Mouse (Mus musculus) kidney, postnatal 0 days (tissue): ENCODE data around the gene Sct. TPM values are rescaled to one million over a fixed set of nuclear protein-coding genes. Genes with fewer than 3 reads are reported as not detected.

Experiments
- ATAC-seq: fragments of 200-750 bp; cut with Nextera tagmentation; replicated peaks from 2 replicates; pipeline ENCODE4 v1.8.0; 2017; ENCODE audit warnings: low read depth, moderate number of reproducible peaks, moderate TSS enrichment, moderate library complexity; ENCODE audit not compliant: low FRiP score
- DNase-seq: peaks from one replicate; pipeline ENCODE4 v3.0.0-alpha.2; 2016; ENCODE audit warnings: low spot score
- H3K27ac ChIP-seq: fragments of 300-500 bp; sonication (generic); 2 replicates; pipeline ENCODE4 v1.5.1; 2014; ENCODE audit warnings: mild to moderate bottlenecking
- H3K27me3 ChIP-seq: fragments of 300-500 bp; sonication (generic); 2 replicates; pipeline ENCODE4 v1.6.1; 2014; ENCODE audit warnings: low read length, mixed read lengths; ENCODE audit not compliant: insufficient read depth
- H3K36me3 ChIP-seq: fragments of 300-500 bp; sonication (generic); 2 replicates; pipeline ENCODE4 v1.6.1; 2014; ENCODE audit warnings: low read length, mixed read lengths; ENCODE audit not compliant: insufficient read depth
- H3K4me1 ChIP-seq: fragments of 300-500 bp; sonication (generic); replicated peaks from 2 replicates; pipeline ENCODE4 v1.6.1; 2014; ENCODE audit warnings: antibody characterized with exemption, low read length, mixed read lengths; ENCODE audit not compliant: insufficient read depth
- H3K4me2 ChIP-seq: fragments of 300-500 bp; sonication (generic); 2 replicates; pipeline ENCODE4 v1.6.1; 2014; ENCODE audit warnings: mild to moderate bottlenecking, low read length, moderate library complexity, mixed read lengths
- H3K4me3 ChIP-seq: fragments of 300-500 bp; sonication (generic); replicated peaks from 2 replicates; pipeline ENCODE4 v1.5.1; 2014; ENCODE audit warnings: low read depth, low read length
- H3K9ac ChIP-seq: fragments of 300-500 bp; sonication (generic); 2 replicates; pipeline ENCODE4 v1.6.1; 2014; ENCODE audit warnings: low read depth, low read length
- H3K9me3 ChIP-seq: fragments of 300-500 bp; sonication (generic); replicated peaks from 2 replicates; pipeline ENCODE4 v1.6.1; 2016; ENCODE audit warnings: low read length, inconsistent platforms, mixed read lengths
- CTCF ChIP-seq: IDR thresholded peaks from 2 replicates; pipeline ENCODE4 v1.5.1; 2016; ENCODE audit warnings: antibody characterized with exemption, low read depth, mild to moderate bottlenecking, moderate library complexity
- WGBS: fragments of 180-500 bp; shearing (Covaris S2); extraction: QIAGEN DNeasy Blood & Tissue Kit; methylation state at CpG from one replicate; pipeline ENCODE4 v1.1.7; 2014; 5-methylcytosine and 5-hydroxymethylcytosine counted together
- polyA plus RNA-seq: library from polyadenylated mRNA; unstranded; fragments of >200 nt; fragmentation: Nextera tagmentation; extraction: Ambion mirVana; gene quantifications from 2 replicates; pipeline ENCODE4 v1.2.1, GENCODE M21; 2015

The Sct gene
- polyA plus RNA-seq, 1 experiment from 2014 or later = 37.9 TPM

DNA sequence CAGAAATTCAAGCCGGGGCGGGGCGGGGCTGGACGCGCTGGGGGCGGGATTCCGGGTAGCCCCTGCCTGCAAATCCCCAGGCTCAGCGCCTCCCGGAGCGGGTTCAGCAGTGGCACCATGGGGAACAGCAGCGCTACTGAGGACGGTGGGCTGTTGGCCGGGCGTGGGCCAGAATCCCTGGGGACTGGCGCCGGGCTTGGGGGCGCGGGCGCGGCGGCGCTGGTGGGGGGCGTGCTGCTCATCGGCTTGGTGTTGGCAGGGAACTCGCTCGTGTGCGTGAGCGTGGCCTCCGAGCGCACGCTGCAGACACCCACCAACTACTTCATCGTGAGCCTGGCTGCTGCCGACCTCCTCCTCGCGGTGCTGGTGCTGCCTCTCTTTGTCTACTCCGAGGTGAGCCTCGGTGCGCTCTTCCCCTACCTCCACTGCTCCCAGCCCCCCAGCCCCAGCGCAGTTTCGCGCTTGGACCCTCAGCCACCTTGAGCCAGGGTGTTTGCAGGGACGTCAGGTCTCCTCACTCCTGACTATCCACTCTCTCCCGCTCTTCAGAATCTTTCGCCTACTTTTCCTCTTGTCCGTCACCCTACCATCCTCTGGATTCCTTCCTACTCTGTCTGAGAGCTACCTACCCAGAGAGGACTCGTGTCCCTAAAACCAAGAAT lies 13.1 kb upstream of the Sct start, which contains the start of gene Drd4:
Drd4 (plus strand) TSS at position 86 of the 662 bp plus-strand sequence.
- H3K9me3 ChIP-seq = no peaks in the 10 kb centered on the region
- peaks cover 22% of the 10 kb centered on the region for H3K27me3 ChIP-seq
- no peak for TF ChIP-seq CTCF
- 3% methylated on average over 37 of the region's 46 CpGs for WGBS
- ATAC-seq = no peak
- no peak within 1 kb of the TSS for H3K27ac ChIP-seq
- peak within 1 kb of the TSS; percentile 68 for H3K4me2 ChIP-seq
- peak within 1 kb of the TSS; percentile 44 for H3K4me3 ChIP-seq
- peak within 1 kb of the TSS; percentile 44; the same call in 1 of the 2 replicates for H3K9ac ChIP-seq
- peak; percentile 71 for DNase-seq
- no peaks in the 10 kb centered on the region for H3K36me3 ChIP-seq
- H3K4me1 ChIP-seq = peaks cover 12% of the 10 kb centered on the region; the same call in 1 of the 2 replicates

DNA sequence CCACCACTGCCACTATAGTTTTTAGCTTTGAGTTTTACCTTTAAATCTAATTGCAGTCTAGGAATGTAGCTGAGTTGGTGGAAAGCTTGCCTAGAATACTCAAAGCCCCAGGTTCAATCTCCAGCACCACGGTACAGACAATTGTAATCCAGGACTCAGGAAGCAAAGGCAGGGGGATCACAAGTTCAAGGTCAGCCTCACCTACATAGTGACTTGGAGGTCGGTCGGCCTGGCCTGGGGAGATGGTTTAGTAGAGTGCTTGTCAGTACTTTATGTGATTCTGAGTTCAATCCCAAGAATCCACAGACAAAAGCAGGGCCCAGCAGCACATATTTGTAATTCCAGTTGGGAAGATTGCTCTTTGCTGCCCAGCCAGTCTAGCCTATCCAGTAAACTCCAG lies 9.1 kb upstream of the Sct start:
- ATAC-seq (no peak), DNase-seq (no peak)
- Histone ChIP-seq H3K4me3 (no peak overlapping the region), H3K27ac (no peak overlapping the region), H3K36me3 (no peaks in the 10 kb centered on the region), H3K27me3 (peaks cover 5% of the 10 kb centered on the region; the same call in 1 of the 2 replicates), H3K4me2 (no peak overlapping the region), H3K9ac (no peak overlapping the region), H3K9me3 (no peaks in the 10 kb centered on the region), H3K4me1 (peaks cover 2% of the 10 kb centered on the region; the same call in 1 of the 2 replicates)
- no peak for TF ChIP-seq CTCF
- WGBS = 88% methylated on average over 3 of the region's 3 CpGs

DNA sequence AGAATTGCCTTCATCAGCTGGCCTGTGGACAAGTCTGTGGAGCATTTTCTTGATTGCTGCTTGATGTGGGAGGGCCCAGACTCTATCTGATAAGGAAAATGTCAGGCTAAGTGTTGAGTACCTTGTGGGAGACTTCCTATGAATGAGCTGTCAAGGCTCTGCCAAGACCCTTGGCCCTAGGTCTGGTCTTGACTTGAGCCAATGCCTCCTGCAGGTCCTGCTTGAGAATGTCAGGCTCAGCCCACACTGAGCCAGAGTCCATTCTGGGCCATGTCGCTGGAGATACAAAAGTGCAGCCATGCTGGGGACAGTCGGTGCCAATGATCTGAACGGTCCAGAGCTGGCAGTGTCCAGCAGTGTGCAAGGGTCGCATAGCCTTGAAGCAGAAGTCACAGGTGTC lies 3.8 kb upstream of the Sct start:
- TF ChIP-seq CTCF = no peak

DNA sequence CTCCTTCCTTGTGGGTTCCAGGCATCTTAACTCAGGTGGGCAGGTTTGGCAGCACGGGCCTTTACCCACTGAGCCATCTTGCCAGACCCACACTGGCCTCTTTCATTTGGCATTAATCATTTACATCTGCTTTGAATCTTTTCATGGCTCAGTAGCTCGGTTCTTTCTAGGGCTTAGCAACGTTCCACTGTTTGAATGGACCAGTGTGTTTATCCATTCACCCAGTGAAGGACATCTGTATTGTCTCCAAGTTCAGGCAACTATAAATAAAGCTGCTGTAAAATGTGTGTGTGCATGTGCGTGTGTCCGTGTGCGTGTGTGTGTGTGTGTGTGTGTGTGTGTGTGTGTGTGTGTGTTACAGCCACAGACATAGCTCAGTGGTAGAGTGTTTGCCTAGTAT lies 2.5 kb upstream of the Sct start:
- peak; percentile 64 for ATAC-seq
- peaks cover 12% of the 10 kb centered on the region for H3K4me1 ChIP-seq
- no peak overlapping the region for H3K9ac ChIP-seq
- no peak overlapping the region for H3K4me2 ChIP-seq
- peak overlapping the region; percentile 37; the same call in 1 of the 2 replicates for H3K27ac ChIP-seq
- H3K9me3 ChIP-seq = no peaks in the 10 kb centered on the region
- WGBS = 45% methylated on average over 6 of the region's 6 CpGs
- H3K36me3 ChIP-seq = no peaks in the 10 kb centered on the region
- H3K4me3 ChIP-seq = no peak overlapping the region
- H3K27me3 ChIP-seq = no peaks in the 10 kb centered on the region
- TF ChIP-seq CTCF = no peak
- DNase-seq = peak; percentile 49

More for the DNA sequence above, 3.8 kb upstream of the Sct start:
- Histone ChIP-seq H3K36me3 (no peaks in the 10 kb centered on the region), H3K9me3 (no peaks in the 10 kb centered on the region), H3K27me3 (no peaks in the 10 kb centered on the region), H3K4me1 (peaks cover under 1% of the 10 kb centered on the region; the same call in 1 of the 2 replicates), H3K27ac (no peak overlapping the region), H3K9ac (no peak overlapping the region), H3K4me2 (no peak overlapping the region), H3K4me3 (no peak overlapping the region)
- DNase-seq (no peak), ATAC-seq (no peak)
- WGBS = 90% methylated on average over 4 of the region's 4 CpGs

DNA sequence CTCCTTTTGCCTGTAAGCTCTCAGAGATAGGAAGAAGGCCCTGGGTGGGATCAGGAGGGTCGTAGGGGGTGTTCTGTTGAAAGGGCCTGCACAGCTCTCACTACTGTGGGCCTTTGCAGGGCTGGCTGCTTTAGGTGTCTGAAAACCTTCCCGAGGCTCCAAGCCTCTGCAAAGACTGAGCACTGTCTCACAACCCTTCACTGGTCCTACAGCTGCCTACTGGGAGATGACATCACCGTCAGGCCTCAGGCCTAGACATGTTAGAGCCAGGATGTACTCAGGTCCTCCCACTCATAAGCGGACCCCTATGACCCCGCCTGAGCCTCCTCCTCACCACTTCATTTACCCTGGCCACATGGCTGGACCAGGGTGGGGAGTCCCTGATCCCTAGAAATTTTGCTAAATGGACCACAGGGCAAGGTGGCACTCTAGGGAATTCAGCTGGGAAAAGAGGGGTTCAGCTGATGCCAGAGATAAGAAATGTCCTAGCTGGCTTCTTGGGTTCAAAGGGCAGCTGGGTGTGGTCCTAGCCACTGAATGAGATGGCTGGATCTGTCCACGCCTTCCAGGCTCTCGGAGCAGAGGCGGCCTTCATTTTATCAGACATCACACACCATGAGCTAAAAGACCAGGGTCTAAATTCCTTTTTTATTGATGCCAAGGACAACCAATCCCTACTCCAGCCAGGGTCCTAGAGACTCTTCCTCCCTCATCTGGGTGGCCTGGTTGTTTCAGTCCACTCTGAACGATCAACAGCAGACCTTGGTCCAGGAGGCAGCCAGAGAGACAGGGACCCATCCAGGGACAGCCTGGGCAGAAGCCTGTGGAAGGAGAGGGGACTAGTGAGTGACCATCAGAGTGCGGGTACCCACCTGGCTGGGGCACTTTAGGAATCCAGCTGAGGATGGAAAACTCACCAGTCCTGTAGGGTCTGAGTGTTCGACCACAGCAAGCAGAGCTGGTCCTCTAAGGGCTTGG lies 943 bp downstream of the Sct start:
- Histone ChIP-seq H3K4me3 (no peak overlapping the region), H3K9me3 (no peaks in the 10 kb centered on the region), H3K36me3 (no peaks in the 10 kb centered on the region), H3K4me2 (peak overlapping the region; percentile 88), H3K27ac (no peak overlapping the region), H3K27me3 (no peaks in the 10 kb centered on the region), H3K9ac (peak overlapping the region; percentile 46; the same call in 1 of the 2 replicates), H3K4me1 (peaks cover 15% of the 10 kb centered on the region)
- ATAC-seq (no peak), DNase-seq (no peak)
- no peak for TF ChIP-seq CTCF
- WGBS = 76% methylated on average over 11 of the region's 11 CpGs

DNA sequence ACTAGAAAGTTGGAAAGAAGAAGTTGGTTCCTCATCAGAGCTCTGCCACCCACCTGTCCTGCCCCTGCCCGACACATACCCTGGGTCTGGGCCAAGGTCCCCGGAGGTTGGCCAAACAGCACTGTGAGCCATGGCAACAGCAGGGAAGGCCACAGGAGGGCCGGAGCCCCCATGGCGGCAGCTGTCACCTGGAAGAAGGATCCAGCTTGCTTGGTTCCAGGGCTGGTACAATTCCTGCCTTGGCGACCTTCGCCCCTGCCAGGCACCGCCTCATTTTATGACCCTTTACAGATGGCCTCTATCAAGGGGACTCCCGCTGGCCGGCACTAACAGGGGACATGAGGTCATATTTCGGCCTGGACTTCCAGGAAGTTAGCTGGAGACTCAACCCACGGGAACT lies 2.4 kb downstream of the Sct start, which contains the start of gene Cdhr5:
Cdhr5 (minus strand) TSS at position 241 of the 400 bp plus-strand sequence.
- ATAC-seq (no peak; the same call in 1 of the 2 replicates), DNase-seq (peak; percentile 39)
- Histone ChIP-seq H3K27ac (peak within 1 kb of the TSS; percentile 60), H3K27me3 (no peaks in the 10 kb centered on the region), H3K9me3 (no peaks in the 10 kb centered on the region), H3K4me2 (peak within 1 kb of the TSS; percentile 36), H3K4me1 (peaks cover 15% of the 10 kb centered on the region), H3K36me3 (no peaks in the 10 kb centered on the region), H3K9ac (0 out of 2 replicates have a peak within 1 kb of the TSS, but pooled peaks have one; percentile 13), H3K4me3 (no peak within 1 kb of the TSS)
- TF ChIP-seq CTCF = no peak
- WGBS = 18% methylated on average over 11 of the region's 11 CpGs
